Mouse (Mus musculus) right cerebral cortex, postnatal 14 days (tissue): ENCODE data around the gene Stub1.

Experiments
- DNase-seq: peaks from one replicate; pipeline ENCODE4 v3.0.0; 2022

The Stub1 gene

DNA sequence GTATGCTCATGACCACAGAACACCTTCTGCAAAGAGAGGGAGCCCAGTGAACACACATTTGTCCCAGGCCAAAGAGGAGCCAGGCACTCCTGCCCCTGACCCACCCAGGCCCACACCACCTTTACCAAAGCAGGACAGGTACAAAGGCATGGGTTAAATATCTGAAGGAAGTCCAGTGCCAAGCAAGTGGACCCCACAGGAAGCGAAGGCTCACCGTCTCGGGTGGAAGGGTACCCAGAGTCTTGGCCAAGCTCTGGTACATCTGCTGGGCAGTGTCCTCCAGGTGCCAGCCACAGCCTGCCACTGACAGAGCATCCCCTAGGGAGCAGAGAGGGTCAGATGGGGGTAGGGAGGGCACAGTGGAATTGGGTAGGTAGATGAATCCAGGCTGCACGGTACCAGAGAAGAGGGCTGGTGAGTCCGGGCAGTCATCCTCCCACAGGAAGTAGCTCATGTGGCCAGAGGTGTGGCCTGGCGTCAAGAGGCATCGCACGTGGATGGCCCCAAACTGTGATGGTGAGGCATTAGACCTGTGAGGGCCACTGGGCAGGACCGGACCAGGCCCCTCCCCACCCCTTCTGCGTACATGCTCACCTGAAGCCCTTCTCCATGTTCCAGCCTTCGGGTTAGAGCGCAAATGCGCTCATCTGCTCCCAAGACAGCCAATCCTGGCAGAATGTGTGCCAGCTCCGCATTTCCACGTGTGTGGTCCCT is 49.2 kb downstream of the Stub1 start:
- no peak for DNase-seq

DNA sequence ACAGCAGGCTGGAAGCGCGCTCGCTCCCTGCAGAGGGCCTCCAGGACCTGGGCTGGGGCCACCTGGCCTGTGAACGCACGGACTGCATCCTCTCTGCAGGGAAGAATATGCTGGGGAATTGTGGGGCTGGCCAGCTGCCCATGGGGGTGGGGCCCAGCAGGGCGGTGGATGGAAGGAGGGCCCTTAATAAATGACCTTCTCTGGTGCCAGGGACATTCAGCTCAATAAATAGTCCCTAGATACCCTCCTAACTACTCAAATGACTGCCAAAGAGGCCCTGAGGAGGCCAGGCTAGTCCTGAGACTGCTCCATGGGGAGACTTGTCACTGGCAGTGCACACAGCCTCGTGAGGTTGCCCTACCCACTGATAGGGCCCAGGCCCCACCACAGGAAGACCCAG is 50.1 kb downstream of the Stub1 start:
- no peak for DNase-seq

DNA sequence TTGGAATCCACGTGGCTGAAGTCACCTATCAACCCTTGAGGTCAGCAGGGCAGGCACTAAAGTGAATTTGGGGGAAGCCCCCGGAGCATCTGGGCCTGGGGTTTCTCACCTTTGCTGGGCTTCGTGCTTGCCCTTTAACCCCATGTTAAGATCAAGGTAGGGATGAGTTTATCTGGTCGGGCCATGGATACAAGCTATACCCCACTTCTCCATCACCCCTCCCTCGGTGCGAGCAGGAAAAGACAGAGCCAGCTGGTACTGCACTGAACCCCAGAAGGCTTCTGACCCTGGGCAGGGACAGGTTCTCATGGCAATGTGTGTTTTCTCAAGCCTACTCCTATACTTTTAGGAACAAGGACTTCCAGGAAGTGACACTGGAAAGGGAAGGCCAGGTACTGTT is 51.9 kb downstream of the Stub1 start:
- no peak for DNase-seq
